Mouse (Mus musculus): Measurements from ENCODE around the gene Tfap2a.

- TF ChIP-seq CTCF (conservative IDR thresholded peaks at IDR 0.05; ENCODE audit: low read length) (no peak), POU5F1 (IDR thresholded peaks at IDR 0.05; ENCODE audit: borderline replicate concordance, low read length) (no peak)
Observed at GRCm38 (mm10) chr13:40713681-40714080, 24.5 kb downstream of the Tfap2a start.
